Mouse (Mus musculus) embryonic facial prominence, embryonic 11.5 days (tissue): ENCODE results near the gene Acot7. TPM values are rescaled to one million over a fixed set of nuclear protein-coding genes. Genes with fewer than 3 reads are reported as not detected.

ENCODE experiments used
- ATAC-seq: fragments of 200-750 bp; cut with Nextera tagmentation; replicated peaks from 2 replicates; pipeline ENCODE4 v1.8.0; 2017; ENCODE audit warnings: low read depth; ENCODE audit not compliant: insufficient number of reproducible peaks, low FRiP score, low TSS enrichment
- DNase-seq: peaks from one replicate; pipeline ENCODE4 v3.0.0-alpha.2; 2015; ENCODE audit warnings: low spot score
- H3K27ac ChIP-seq: fragments of 300-500 bp; sonication (generic); replicated peaks from 2 replicates; pipeline ENCODE4 v1.5.1; 2014; ENCODE audit warnings: mild to moderate bottlenecking, low read depth, low read length, control low read depth
- H3K27me3 ChIP-seq: fragments of 300-500 bp; sonication (generic); 2 replicates; pipeline ENCODE4 v1.6.1; 2014; ENCODE audit warnings: mild to moderate bottlenecking, low read length, moderate library complexity, mixed read lengths; ENCODE audit not compliant: control insufficient read depth, insufficient read depth
- H3K36me3 ChIP-seq: fragments of 300-500 bp; sonication (generic); replicated peaks from 2 replicates; pipeline ENCODE4 v1.6.1; 2014; ENCODE audit warnings: low read depth, mild to moderate bottlenecking, low read length, moderate library complexity, mixed read lengths; ENCODE audit not compliant: control insufficient read depth, insufficient read depth
- H3K4me1 ChIP-seq: fragments of 300-500 bp; sonication (generic); 2 replicates; pipeline ENCODE4 v1.6.1; 2014; ENCODE audit warnings: low read length, mixed read lengths; ENCODE audit not compliant: control insufficient read depth, insufficient read depth
- H3K4me2 ChIP-seq: fragments of 300-500 bp; sonication (generic); 2 replicates; pipeline ENCODE4 v1.6.1; 2014; ENCODE audit warnings: low read depth, mild to moderate bottlenecking, control low read depth, low read length, moderate library complexity
- H3K4me3 ChIP-seq: fragments of 300-500 bp; sonication (generic); 2 replicates; pipeline ENCODE4 v1.5.1; 2014; ENCODE audit warnings: low read depth, low read length, control low read depth
- H3K9ac ChIP-seq: fragments of 300-500 bp; sonication (generic); replicated peaks from 2 replicates; pipeline ENCODE4 v1.6.1; 2014; ENCODE audit warnings: mild to moderate bottlenecking, control low read depth, low read length
- H3K9me3 ChIP-seq: fragments of 300-500 bp; sonication (generic); replicated peaks from 2 replicates; pipeline ENCODE4 v1.6.1; 2016; ENCODE audit warnings: mild to moderate bottlenecking, low read length, inconsistent platforms, mixed read lengths; ENCODE audit not compliant: control insufficient read depth
- WGBS: fragments of 180-500 bp; shearing (Covaris S2); extraction: QIAGEN DNeasy Blood & Tissue Kit; methylation state at CpG from one replicate; pipeline ENCODE4 v1.1.7; 2014; 5-methylcytosine and 5-hydroxymethylcytosine counted together
- polyA plus RNA-seq: library from polyadenylated mRNA; unstranded; fragments of >200 nt; fragmentation: Nextera tagmentation; extraction: Ambion mirVana; gene quantifications from 2 replicates; pipeline ENCODE4 v1.2.1, GENCODE M21; 2014

Acot7 gene
- polyA plus RNA-seq, 1 experiment from 2014 or later, result 47.5 TPM

- no peak overlapping the region for H3K9ac ChIP-seq
- ATAC-seq (no peak), DNase-seq (peak; percentile 60)
- no peak overlapping the region for H3K27ac ChIP-seq
- H3K4me3 ChIP-seq, result no peak overlapping the region
- H3K9me3 ChIP-seq, result no peaks in the 10 kb centered on the region
- no peaks in the 10 kb centered on the region for H3K36me3 ChIP-seq
- H3K4me2 ChIP-seq, result no peak overlapping the region
- H3K27me3 ChIP-seq, result peaks cover 47% of the 10 kb centered on the region
- peaks cover 20% of the 10 kb centered on the region for H3K4me1 ChIP-seq
Measured at GRCm38 (mm10) chr4:152134507-152134906, 43.4 kb upstream of the Acot7 start.

- H3K36me3 ChIP-seq, result no peaks in the 10 kb centered on the region
- no peak overlapping the region for H3K4me3 ChIP-seq
- H3K4me2 ChIP-seq, result no peak overlapping the region
- 81% methylated on average over 12 of the region's 12 CpGs for WGBS
- H3K9ac ChIP-seq, result no peak overlapping the region
- H3K27ac ChIP-seq, result no peak overlapping the region
- ATAC-seq, result no peak
- peaks cover 19% of the 10 kb centered on the region for H3K4me1 ChIP-seq
- H3K9me3 ChIP-seq, result no peaks in the 10 kb centered on the region
- no peak for DNase-seq
- H3K27me3 ChIP-seq, result peaks cover 39% of the 10 kb centered on the region
Measured at GRCm38 (mm10) chr4:152135363-152135762, 42.6 kb upstream of the Acot7 start.

GRCm38 (mm10) chr4:152136112-152136875 is 41.6 kb upstream of the Acot7 start:
- Histone ChIP-seq H3K36me3 (no peaks in the 10 kb centered on the region), H3K27ac (no peak overlapping the region), H3K9ac (no peak overlapping the region), H3K4me3 (no peak overlapping the region), H3K4me2 (no peak overlapping the region), H3K4me1 (peaks cover 11% of the 10 kb centered on the region), H3K27me3 (peaks cover 31% of the 10 kb centered on the region), H3K9me3 (no peaks in the 10 kb centered on the region)
- WGBS, result 26% methylated on average over 6 of the region's 6 CpGs
- DNase-seq, result no peak
- no peak for ATAC-seq

GRCm38 (mm10) chr4:152136876-152137250 is 41.1 kb upstream of the Acot7 start:
- Histone ChIP-seq H3K9ac (no peak overlapping the region), H3K27me3 (peaks cover 25% of the 10 kb centered on the region), H3K36me3 (no peaks in the 10 kb centered on the region), H3K9me3 (no peaks in the 10 kb centered on the region), H3K4me3 (no peak overlapping the region), H3K4me2 (no peak overlapping the region), H3K4me1 (peaks cover 5% of the 10 kb centered on the region; the same call in 1 of the 2 replicates), H3K27ac (no peak overlapping the region)
- ATAC-seq (no peak), DNase-seq (no peak)
- 96% methylated on average over 2 of the region's 2 CpGs for WGBS

GRCm38 (mm10) chr4:152138497-152139260 is 39.3 kb upstream of the Acot7 start:
- peaks cover 11% of the 10 kb centered on the region for H3K27me3 ChIP-seq

GRCm38 (mm10) chr4:152140441-152140840 is 37.5 kb upstream of the Acot7 start:
- Histone ChIP-seq H3K36me3 (no peaks in the 10 kb centered on the region), H3K27me3 (peaks cover 6% of the 10 kb centered on the region), H3K9me3 (no peaks in the 10 kb centered on the region), H3K4me1 (no peaks in the 10 kb centered on the region), H3K4me2 (no peak overlapping the region), H3K4me3 (no peak overlapping the region), H3K9ac (no peak overlapping the region), H3K27ac (no peak overlapping the region)
- WGBS, result 30% methylated on average over 6 of the region's 6 CpGs
- DNase-seq, result peak; percentile 55
- ATAC-seq, result no peak

More at GRCm38 (mm10) chr4:152138497-152139260, 39.3 kb upstream of the Acot7 start:
- ATAC-seq (peak; percentile 71), DNase-seq (peak; percentile 87)
- Histone ChIP-seq H3K9ac (no peak overlapping the region; the same call in 1 of the 2 replicates), H3K27ac (no peak overlapping the region), H3K36me3 (no peaks in the 10 kb centered on the region), H3K9me3 (no peaks in the 10 kb centered on the region), H3K4me3 (peak overlapping the region; percentile 22), H3K4me2 (peak overlapping the region; percentile 52), H3K4me1 (no peaks in the 10 kb centered on the region)
- 2% methylated on average over 51 of the region's 51 CpGs for WGBS

- Histone ChIP-seq H3K9me3 (no peaks in the 10 kb centered on the region), H3K4me2 (no peak overlapping the region), H3K4me1 (no peaks in the 10 kb centered on the region), H3K27ac (no peak overlapping the region), H3K4me3 (no peak overlapping the region), H3K36me3 (no peaks in the 10 kb centered on the region), H3K27me3 (peaks cover 6% of the 10 kb centered on the region), H3K9ac (no peak overlapping the region)
- 73% methylated on average over 8 of the region's 8 CpGs for WGBS
- no peak for ATAC-seq
- no peak for DNase-seq
Measured at GRCm38 (mm10) chr4:152141521-152142135, 36.3 kb upstream of the Acot7 start.

GRCm38 (mm10) chr4:152143632-152144031 is 34.3 kb upstream of the Acot7 start:
- DNase-seq (no peak), ATAC-seq (no peak)
- H3K4me2 ChIP-seq, result no peak overlapping the region
- no peak overlapping the region for H3K4me3 ChIP-seq
- no peak overlapping the region for H3K27ac ChIP-seq
- H3K36me3 ChIP-seq, result no peaks in the 10 kb centered on the region
- no peaks in the 10 kb centered on the region for H3K4me1 ChIP-seq
- peaks cover 4% of the 10 kb centered on the region for H3K27me3 ChIP-seq
- H3K9me3 ChIP-seq, result no peaks in the 10 kb centered on the region
- 38% methylated on average over 1 of the region's 1 CpGs for WGBS
- H3K9ac ChIP-seq, result no peak overlapping the region
